Mouse (Mus musculus) liver, embryonic 11.5 days (tissue): Measurements from ENCODE around the gene Itga1. TPM values are rescaled to one million over a fixed set of nuclear protein-coding genes. Genes with fewer than 3 reads are reported as not detected.

Experiments used
- ATAC-seq: fragments of 200-750 bp; cut with Nextera tagmentation; replicated peaks from 2 replicates; pipeline ENCODE4 v1.8.0; 2017; ENCODE audit warnings: moderate number of reproducible peaks, mild to moderate bottlenecking, moderate TSS enrichment, moderate library complexity; ENCODE audit not compliant: low FRiP score
- DNase-seq: peaks from one replicate; pipeline ENCODE4 v3.0.0-alpha.2; 2017; ENCODE audit warnings: low spot score
- H3K27ac ChIP-seq: fragments of 300-500 bp; sonication (generic); 2 replicates; pipeline ENCODE4 v1.5.1; 2014; ENCODE audit warnings: mild to moderate bottlenecking, low read depth, low read length, control low read depth
- H3K27me3 ChIP-seq: fragments of 300-500 bp; sonication (generic); replicated peaks from 2 replicates; pipeline ENCODE4 v1.6.1; 2014; ENCODE audit warnings: low read length, mixed read lengths; ENCODE audit not compliant: control insufficient read depth, insufficient read depth
- H3K36me3 ChIP-seq: fragments of 300-500 bp; sonication (generic); 2 replicates; pipeline ENCODE4 v1.6.1; 2014; ENCODE audit warnings: mild to moderate bottlenecking, low read length, moderate library complexity, mixed read lengths; ENCODE audit not compliant: control insufficient read depth, insufficient read depth
- H3K4me1 ChIP-seq: fragments of 300-500 bp; sonication (generic); replicated peaks from 2 replicates; pipeline ENCODE4 v1.6.1; 2014; ENCODE audit warnings: low read length, mixed read lengths; ENCODE audit not compliant: control insufficient read depth, insufficient read depth
- H3K4me2 ChIP-seq: fragments of 300-500 bp; sonication (generic); 2 replicates; pipeline ENCODE4 v1.6.1; 2014; ENCODE audit warnings: mild to moderate bottlenecking, control low read depth, moderate library complexity
- H3K4me3 ChIP-seq: fragments of 300-500 bp; sonication (generic); 2 replicates; pipeline ENCODE4 v1.5.1; 2014; ENCODE audit warnings: low read depth, low read length, control low read depth
- H3K9ac ChIP-seq: fragments of 300-500 bp; sonication (generic); 2 replicates; pipeline ENCODE4 v1.6.1; 2014; ENCODE audit warnings: low read depth, low read length, control low read depth
- H3K9me3 ChIP-seq: fragments of 300-500 bp; sonication (generic); 2 replicates; pipeline ENCODE4 v1.6.1; 2016; ENCODE audit warnings: low read length, inconsistent platforms, mixed read lengths; ENCODE audit not compliant: control insufficient read depth
- WGBS: fragments of 180-500 bp; shearing (Covaris S2); extraction: QIAGEN DNeasy Blood & Tissue Kit; methylation state at CpG from one replicate; pipeline ENCODE4 v1.1.7; 2014; 5-methylcytosine and 5-hydroxymethylcytosine counted together
- polyA plus RNA-seq: library from polyadenylated mRNA; unstranded; fragments of >200 nt; fragmentation: Nextera tagmentation; extraction: Ambion mirVana; gene quantifications from 2 replicates; pipeline ENCODE4 v1.2.1, GENCODE M21; 2014

The Itga1 gene
- polyA plus RNA-seq, 1 experiment from 2014 or later, result 3.9 TPM

DNA sequence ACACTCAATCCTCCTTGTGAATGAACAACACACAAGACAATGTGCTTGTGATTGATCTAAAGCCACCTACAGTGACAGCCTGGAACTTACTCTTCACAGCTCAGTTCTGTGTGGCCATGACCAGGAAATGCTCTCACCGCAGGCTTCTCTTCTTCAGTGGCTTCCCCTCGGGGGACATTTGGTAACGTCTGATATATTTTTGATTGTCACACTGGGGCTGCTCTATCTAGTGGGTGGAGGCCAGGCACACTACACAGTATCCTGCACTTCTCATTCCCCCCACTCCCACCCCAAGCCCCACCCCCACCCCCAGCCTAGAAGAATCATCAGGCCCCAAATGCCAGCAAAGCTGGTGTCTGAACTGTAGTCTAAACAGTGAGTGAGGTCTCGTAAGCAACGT, 186.0 kb downstream of the Itga1 start:
- ATAC-seq, result peak; percentile 70
- DNase-seq, result no peak
- no peak overlapping the region for H3K9ac ChIP-seq
- H3K27me3 ChIP-seq, result no peaks in the 10 kb centered on the region
- H3K4me1 ChIP-seq, result peaks cover 6% of the 10 kb centered on the region; the same call in 1 of the 2 replicates
- H3K9me3 ChIP-seq, result no peaks in the 10 kb centered on the region
- no peak overlapping the region for H3K4me3 ChIP-seq
- no peaks in the 10 kb centered on the region for H3K36me3 ChIP-seq
- no peak overlapping the region for H3K27ac ChIP-seq
- no peak overlapping the region for H3K4me2 ChIP-seq
- 41% methylated on average over 5 of the region's 5 CpGs for WGBS

DNA sequence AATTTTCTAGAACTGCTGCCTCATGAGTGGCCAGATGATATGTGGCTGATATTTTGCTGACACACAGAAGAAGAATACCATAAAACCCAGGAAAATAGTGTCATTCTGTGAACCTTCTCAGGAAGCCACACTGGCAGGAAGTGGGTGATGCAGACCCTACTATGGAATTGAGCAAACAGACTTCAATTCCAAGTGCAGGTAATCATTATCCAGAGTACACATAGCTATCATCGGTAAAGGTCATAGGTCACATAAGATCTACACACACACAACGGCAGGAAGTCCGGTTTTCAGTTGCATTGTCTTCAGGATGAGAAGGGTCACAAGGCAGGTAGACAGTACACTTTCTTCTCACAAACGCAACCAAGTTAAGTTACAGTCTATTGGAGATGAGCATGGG, 186.8 kb downstream of the Itga1 start:
- Histone ChIP-seq H3K4me2 (no peak overlapping the region), H3K36me3 (no peaks in the 10 kb centered on the region), H3K9me3 (no peaks in the 10 kb centered on the region), H3K27ac (no peak overlapping the region), H3K4me1 (peaks cover 6% of the 10 kb centered on the region; the same call in 1 of the 2 replicates), H3K27me3 (no peaks in the 10 kb centered on the region), H3K9ac (no peak overlapping the region), H3K4me3 (no peak overlapping the region)
- 57% methylated on average over 4 of the region's 4 CpGs for WGBS
- no peak for DNase-seq
- ATAC-seq, result peak; percentile 67

DNA sequence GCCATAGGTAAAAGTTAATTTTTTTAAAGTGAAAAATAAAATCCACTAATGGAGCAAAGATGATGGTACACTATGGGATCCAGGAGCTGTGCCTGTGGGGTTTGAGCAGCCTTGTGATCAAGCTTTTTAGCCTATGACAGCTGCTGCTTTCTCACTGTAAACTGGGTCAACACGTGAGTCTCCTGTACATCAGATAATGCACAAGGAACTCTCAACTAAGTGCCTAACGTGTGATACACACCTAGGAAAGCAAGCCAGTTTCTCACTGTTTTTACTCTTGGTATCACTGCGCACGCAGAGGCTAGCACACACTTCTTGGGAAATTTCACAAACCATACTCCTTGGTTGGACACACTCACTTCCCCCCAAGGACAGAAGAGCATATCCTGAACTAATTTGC, 187.2 kb downstream of the Itga1 start:
- Histone ChIP-seq H3K9ac (no peak overlapping the region), H3K9me3 (no peaks in the 10 kb centered on the region), H3K4me2 (no peak overlapping the region), H3K27me3 (no peaks in the 10 kb centered on the region), H3K4me3 (no peak overlapping the region), H3K27ac (no peak overlapping the region), H3K4me1 (peaks cover 6% of the 10 kb centered on the region; the same call in 1 of the 2 replicates), H3K36me3 (no peaks in the 10 kb centered on the region)
- ATAC-seq, result peak; percentile 10; the same call in 1 of the 2 replicates
- no peak for DNase-seq
- WGBS, result 53% methylated on average over 4 of the region's 4 CpGs

DNA sequence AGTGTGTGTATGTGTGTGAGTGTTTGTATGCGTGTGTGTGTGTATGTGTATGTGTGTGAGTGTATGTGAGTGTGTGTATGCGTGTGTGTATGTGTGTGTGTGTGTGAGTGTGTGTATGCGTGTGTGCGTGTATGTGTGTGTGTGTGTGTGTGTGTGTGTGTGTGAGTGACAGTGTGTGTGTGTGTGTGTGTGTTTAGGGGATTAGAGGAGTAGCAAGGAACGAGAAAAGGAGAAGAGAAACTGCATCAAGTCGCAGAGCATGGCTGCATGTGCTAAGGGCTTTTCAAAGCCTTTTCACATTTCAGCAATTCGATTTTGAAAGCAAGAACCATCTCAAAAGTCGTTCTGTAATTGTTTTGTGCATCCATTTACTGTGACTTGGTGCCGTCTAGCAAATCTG, 191.1 kb downstream of the Itga1 start:
- Histone ChIP-seq H3K27me3 (no peaks in the 10 kb centered on the region), H3K9ac (no peak overlapping the region), H3K9me3 (no peaks in the 10 kb centered on the region), H3K4me3 (no peak overlapping the region), H3K4me2 (no peak overlapping the region), H3K36me3 (no peaks in the 10 kb centered on the region), H3K27ac (no peak overlapping the region), H3K4me1 (no peaks in the 10 kb centered on the region)
- ATAC-seq (no peak), DNase-seq (no peak)
- WGBS, result 86% methylated on average over 9 of the region's 9 CpGs

DNA sequence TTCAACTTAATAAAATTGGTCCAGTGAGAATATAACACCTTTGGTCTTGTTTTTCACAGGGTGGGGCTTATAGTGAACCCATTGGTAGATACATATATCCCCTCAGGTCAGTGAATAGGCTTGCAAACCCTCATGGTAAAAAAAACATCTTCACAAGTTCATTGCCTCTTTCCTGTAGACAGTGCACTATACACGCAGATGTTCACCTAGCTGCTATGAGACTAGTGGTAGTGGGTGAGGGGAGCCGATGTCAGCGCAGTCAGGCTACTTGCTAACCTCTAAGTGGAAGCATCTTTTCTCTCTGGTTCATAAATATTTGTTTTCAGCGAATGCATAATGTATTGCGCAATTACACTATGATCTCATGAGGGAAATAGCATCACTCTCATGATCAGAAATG, 192.2 kb downstream of the Itga1 start:
- no peak for ATAC-seq
- WGBS, result 88% methylated on average over 5 of the region's 5 CpGs
- Histone ChIP-seq H3K9ac (no peak overlapping the region), H3K36me3 (no peaks in the 10 kb centered on the region), H3K4me2 (no peak overlapping the region), H3K9me3 (no peaks in the 10 kb centered on the region), H3K27ac (no peak overlapping the region), H3K4me1 (no peaks in the 10 kb centered on the region), H3K27me3 (no peaks in the 10 kb centered on the region), H3K4me3 (no peak overlapping the region)
- DNase-seq, result no peak

DNA sequence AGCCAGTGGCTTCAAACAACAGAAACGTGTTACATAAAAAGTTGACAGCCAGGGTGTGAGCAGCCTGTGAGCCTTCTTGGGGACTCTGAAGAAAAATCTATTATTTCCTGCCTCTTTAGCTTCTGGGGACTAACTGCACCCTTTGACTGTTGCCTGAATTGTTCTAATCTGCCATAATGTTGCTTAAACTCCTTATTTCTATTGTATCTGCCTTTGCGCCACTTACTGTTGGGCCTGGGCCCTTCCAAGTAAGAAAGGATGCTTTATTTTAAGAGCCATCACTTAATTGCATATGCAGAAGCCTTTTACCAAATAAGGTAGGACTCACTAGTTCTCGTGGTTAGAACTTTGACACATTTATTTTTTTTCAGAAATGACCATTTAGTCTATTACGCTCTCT, 193.9 kb downstream of the Itga1 start:
- 76% methylated on average over 4 of the region's 4 CpGs for WGBS
- Histone ChIP-seq H3K9ac (no peak overlapping the region), H3K4me1 (no peaks in the 10 kb centered on the region), H3K4me2 (no peak overlapping the region), H3K36me3 (no peaks in the 10 kb centered on the region), H3K4me3 (no peak overlapping the region), H3K27me3 (no peaks in the 10 kb centered on the region), H3K9me3 (no peaks in the 10 kb centered on the region), H3K27ac (no peak overlapping the region)
- DNase-seq (no peak), ATAC-seq (no peak)

Other genes with a start within 250 kb of the Itga1 start
- 1.3 TPM in 2 replicates for gene Itga2, start 169.9 kb downstream of the Itga1 start, polyA plus RNA-seq
- 10.0 and 10.9 TPM in 2 replicates for gene Pelo, start 11.8 kb downstream of the Itga1 start, polyA plus RNA-seq
- 2.0 and 3.7 TPM in 2 replicates for gene Gm49395, start within 50 bp of the Itga1 start, polyA plus RNA-seq